ENCODE assay signal across 31 mouse cellular contexts in the genomic region with DNA sequence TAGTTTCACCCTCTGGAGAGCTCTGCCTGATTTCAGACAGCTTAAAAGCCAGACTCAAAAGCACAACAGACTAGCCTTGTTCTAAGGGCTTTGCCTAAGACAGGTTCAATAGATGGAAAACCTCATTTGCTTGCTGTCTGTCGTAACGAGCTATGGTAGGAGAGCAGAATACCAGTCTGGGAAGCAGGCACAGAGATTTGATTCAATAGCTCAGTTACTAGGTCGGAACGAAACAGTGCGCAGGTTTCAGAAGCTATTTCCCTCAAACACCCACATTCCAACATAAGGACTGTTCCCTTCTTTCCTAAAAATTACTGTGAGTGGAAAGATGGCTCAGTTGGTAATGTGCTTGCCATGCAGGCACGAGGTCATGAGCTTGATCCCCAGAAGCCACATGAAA.
DNase-seq lines count a peak whose midpoint lies in the region; ATAC-seq and TF ChIP-seq lines count a peak whose summit lies in the region.
"Had no signal": no experiment of that assay in that cellular context is flagged by ENCODE, and none has a peak within 500 bp of the region (broad histone marks: within the 10 kb centered on the region; RNA-seq: fewer than 3 reads in every experiment).

No protein-coding gene starts in this region.

- peaks cover 1% of the 10 kb centered on the region for H3K79me2 ChIP-seq in heart, adult 2 months (replicated peaks; ENCODE audit: control insufficient read depth, insufficient read depth, low read length)

- no peaks in the 10 kb centered on the region for H3K27me3 ChIP-seq in heart, adult 2 months (ENCODE audit: control insufficient read depth, insufficient read depth, low read length)
- H3K27me3 ChIP-seq in hindbrain, embryonic 16.5 days (replicated peaks; ENCODE audit: control insufficient read depth, insufficient read depth, low read length): no peaks in the 10 kb centered on the region
- no peaks in the 10 kb centered on the region for H3K27me3 ChIP-seq in hindbrain, embryonic 10.5 days (ENCODE audit: insufficient read depth, poor library complexity, severe bottlenecking)
- H3K27me3 ChIP-seq in neural tube, embryonic 14.5 days (ENCODE audit: control insufficient read depth, insufficient read depth, low read length): no peaks in the 10 kb centered on the region
- no peaks in the 10 kb centered on the region for H3K27me3 ChIP-seq in neural tube, embryonic 15.5 days (replicated peaks)
- H3K27me3 ChIP-seq: embryonic facial prominence, embryonic 12.5 days; midbrain, embryonic 13.5 days had no signal

- peak; percentile 56; the same call in 1 of the 2 replicates for ATAC-seq in hindbrain, embryonic 16.5 days
- ATAC-seq in neural tube, embryonic 14.5 days (ENCODE audit: low read depth): 0 out of 2 replicates have a peak, but pooled peaks have one; percentile 38
- ATAC-seq in neural tube, embryonic 15.5 days (ENCODE audit: low FRiP score): no peak; the same call in 1 of the 2 replicates
- ATAC-seq: activated CD4-positive, CD25-positive, alpha-beta regulatory T cell, adult 4 months; inflammation-experienced regulatory T-cells, adult 6 months; midbrain, embryonic 13.5 days had no signal

- no peak overlapping the region for H3K4me2 ChIP-seq in hindbrain, embryonic 16.5 days (ENCODE audit: low read length)
- no peak overlapping the region for H3K4me2 ChIP-seq in neural tube, embryonic 14.5 days (ENCODE audit: low read depth, low read length)
- no peak overlapping the region for H3K4me2 ChIP-seq in neural tube, embryonic 15.5 days
- H3K4me2 ChIP-seq: embryonic facial prominence, embryonic 12.5 days; heart, embryonic 11.5 days; hindbrain, embryonic 14.5 days; midbrain, embryonic 13.5 days had no signal

- H3K27ac ChIP-seq in heart, adult 2 months: peak overlapping the region; percentile 15
- no peak overlapping the region for H3K27ac ChIP-seq in hindbrain, embryonic 16.5 days (ENCODE audit: low read depth, low read length)
- no peak overlapping the region for H3K27ac ChIP-seq in hindbrain, embryonic 10.5 days
- no peak overlapping the region for H3K27ac ChIP-seq in neural tube, embryonic 14.5 days (ENCODE audit: low read depth, low read length)
- H3K27ac ChIP-seq in neural tube, embryonic 15.5 days (replicated peaks): no peak overlapping the region
- H3K27ac ChIP-seq: embryonic facial prominence, embryonic 12.5 days; hindbrain, embryonic 14.5 days; liver, embryonic 14.5 days; macrophage; midbrain, embryonic 13.5 days; stomach, postnatal 0 days had no signal

- no peak for DNase-seq in heart, adult 2 months
- no peak for DNase-seq in heart, postnatal 10 days
- no peak for DNase-seq in hindbrain, embryonic 10.5 days (ENCODE audit: low spot score)
- no peak for DNase-seq in cerebellum, adult 18-20 months
- DNase-seq: adrenal gland, adult 2 months; B cell, adult 2 months; cerebellum, adult 9-10 months; cerebellum, postnatal 36 days; embryo, embryonic 11 days; heart, postnatal 4 days; kidney, adult 11 months; kidney, postnatal 14 days; layer of hippocampus, postnatal 36 days; liver; lung, adult 2 months; lung, postnatal 10 days; right cerebral cortex, postnatal 4 days; thymus, adult 18-20 months; thymus, postnatal 25 days had no signal

- TF ChIP-seq EP300 in heart, adult 2 months (IDR thresholded peaks at IDR 0.05; ENCODE audit: insufficient read depth, low read depth, low read length): no peak

- H3K4me3 ChIP-seq in heart, adult 2 months: no peak overlapping the region
- H3K4me3 ChIP-seq in hindbrain, embryonic 16.5 days (ENCODE audit: low read length): no peak overlapping the region
- no peak overlapping the region for H3K4me3 ChIP-seq in hindbrain, embryonic 10.5 days
- H3K4me3 ChIP-seq in neural tube, embryonic 14.5 days (ENCODE audit: low read depth, low read length): no peak overlapping the region
- H3K4me3 ChIP-seq in neural tube, embryonic 15.5 days (replicated peaks): no peak overlapping the region
- H3K4me3 ChIP-seq: embryonic facial prominence, embryonic 12.5 days; midbrain, embryonic 13.5 days had no signal

- intact Hi-C loops in heart, adult 2 months (cut with DNase I): no loop called here
- intact Hi-C loops in heart, postnatal 10 days (cut with DNase I): no loop called here

- H3K9me3 ChIP-seq in hindbrain, embryonic 16.5 days (ENCODE audit: control insufficient read depth, low read length): no peaks in the 10 kb centered on the region
- H3K9me3 ChIP-seq in hindbrain, embryonic 10.5 days: no peaks in the 10 kb centered on the region
- no peaks in the 10 kb centered on the region for H3K9me3 ChIP-seq in neural tube, embryonic 14.5 days (ENCODE audit: control insufficient read depth, low read length)
- no peaks in the 10 kb centered on the region for H3K9me3 ChIP-seq in neural tube, embryonic 15.5 days (replicated peaks)
- H3K9me3 ChIP-seq: embryonic facial prominence, embryonic 12.5 days; midbrain, embryonic 13.5 days had no signal

- TF ChIP-seq POLR2A in heart, adult 2 months (IDR thresholded peaks at IDR 0.05; ENCODE audit: insufficient read depth, low read depth, low read length): no peak

- 0 out of 2 replicates have a peak overlapping the region, but pooled peaks have one; percentile 25 for H3K9ac ChIP-seq in heart, adult 2 months (ENCODE audit: low read depth, low read length)
- H3K9ac ChIP-seq in hindbrain, embryonic 16.5 days (ENCODE audit: low read depth, low read length): no peak overlapping the region
- no peak overlapping the region for H3K9ac ChIP-seq in neural tube, embryonic 14.5 days (replicated peaks; ENCODE audit: low read depth, low read length)
- no peak overlapping the region for H3K9ac ChIP-seq in neural tube, embryonic 15.5 days (replicated peaks)
- H3K9ac ChIP-seq: embryonic facial prominence, embryonic 12.5 days; hindbrain, embryonic 14.5 days; liver, embryonic 14.5 days; midbrain, embryonic 13.5 days had no signal

- 78% methylated on average over 6 of the region's 6 CpGs for WGBS in heart, adult 2 months
- WGBS in hindbrain, embryonic 16.5 days: 74% methylated on average over 6 of the region's 6 CpGs
- WGBS in hindbrain, embryonic 10.5 days: 88% methylated on average over 6 of the region's 6 CpGs
- WGBS in neural tube, embryonic 14.5 days: 68% methylated on average over 6 of the region's 6 CpGs
- 59% methylated on average over 6 of the region's 6 CpGs for WGBS in neural tube, embryonic 15.5 days

- peaks cover 12% of the 10 kb centered on the region for H3K36me3 ChIP-seq in heart, adult 2 months (ENCODE audit: control insufficient read depth, insufficient read depth, low read length)
- H3K36me3 ChIP-seq in hindbrain, embryonic 16.5 days (ENCODE audit: control insufficient read depth, insufficient read depth, low read length): no peaks in the 10 kb centered on the region
- no peaks in the 10 kb centered on the region for H3K36me3 ChIP-seq in hindbrain, embryonic 10.5 days
- no peaks in the 10 kb centered on the region for H3K36me3 ChIP-seq in neural tube, embryonic 14.5 days (ENCODE audit: control insufficient read depth, insufficient read depth, low read length)
- H3K36me3 ChIP-seq in neural tube, embryonic 15.5 days: no peaks in the 10 kb centered on the region
- H3K36me3 ChIP-seq: embryonic facial prominence, embryonic 12.5 days; midbrain, embryonic 13.5 days had no signal

- H3K4me1 ChIP-seq in heart, adult 2 months (ENCODE audit: control insufficient read depth, insufficient read depth, low read length): peaks cover 13% of the 10 kb centered on the region
- peaks cover 2% of the 10 kb centered on the region; the same call in 1 of the 2 replicates for H3K4me1 ChIP-seq in hindbrain, embryonic 16.5 days (ENCODE audit: control insufficient read depth, insufficient read depth, low read depth, low read length)
- H3K4me1 ChIP-seq in hindbrain, embryonic 10.5 days (replicated peaks): peaks cover 15% of the 10 kb centered on the region
- H3K4me1 ChIP-seq in neural tube, embryonic 14.5 days (ENCODE audit: control insufficient read depth, insufficient read depth, low read length): no peaks in the 10 kb centered on the region
- peaks cover 10% of the 10 kb centered on the region; the same call in 1 of the 2 replicates for H3K4me1 ChIP-seq in neural tube, embryonic 15.5 days

- TF ChIP-seq CTCF in heart, adult 2 months (IDR thresholded peaks at IDR 0.05): no peak
